Mouse (Mus musculus) urinary bladder, postnatal 10 days (tissue): Measurements from ENCODE around the gene Neurog1.

Experiments
- DNase-seq: peaks from one replicate; pipeline ENCODE4 v3.0.0; 2022; ENCODE audit warnings: low spot score

Gene Neurog1

DNA sequence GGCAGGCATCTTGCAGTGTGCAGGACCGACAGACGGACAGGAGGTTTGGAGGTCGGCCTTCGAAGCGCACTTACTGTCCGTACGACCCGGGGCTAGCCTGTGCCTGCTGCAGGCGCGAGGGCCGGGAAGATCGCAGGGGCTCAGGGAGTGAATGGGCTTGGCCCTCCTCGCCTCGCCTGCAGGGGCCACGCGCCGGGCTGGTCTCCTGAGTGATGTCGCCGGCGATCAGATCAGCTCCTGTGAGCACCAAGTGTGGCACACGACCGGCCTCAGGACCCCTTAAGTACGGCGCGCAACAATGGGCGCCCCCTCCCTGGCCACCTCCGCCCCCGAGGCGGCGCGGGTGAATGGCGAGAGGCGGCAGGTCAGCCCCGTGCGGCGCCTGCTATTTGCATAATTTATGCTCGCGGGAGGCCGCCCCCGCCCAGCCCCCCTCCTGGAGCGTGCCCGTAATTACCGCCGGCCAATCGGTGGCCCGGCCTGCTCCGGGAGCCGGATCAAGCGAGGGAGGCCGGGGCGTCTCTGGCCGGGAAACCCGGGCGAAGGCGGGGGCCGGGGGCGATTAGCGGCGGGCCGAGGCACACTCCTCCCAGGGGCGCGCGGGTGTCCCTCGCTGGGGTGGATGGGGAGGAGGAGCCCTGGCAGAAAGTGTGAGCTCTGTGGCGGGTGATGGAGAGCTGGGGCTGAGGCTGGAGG lies at the start of gene Neurog1:
Gene Neurog1, minus strand, starts transcription at position 240 of the 696 bp plus-strand sequence.
- DNase-seq, result no peak

- DNase-seq, result no peak
Measured at GRCm38 (mm10) chr13:56299336-56299735, 47.4 kb upstream of the Neurog1 start.

DNA sequence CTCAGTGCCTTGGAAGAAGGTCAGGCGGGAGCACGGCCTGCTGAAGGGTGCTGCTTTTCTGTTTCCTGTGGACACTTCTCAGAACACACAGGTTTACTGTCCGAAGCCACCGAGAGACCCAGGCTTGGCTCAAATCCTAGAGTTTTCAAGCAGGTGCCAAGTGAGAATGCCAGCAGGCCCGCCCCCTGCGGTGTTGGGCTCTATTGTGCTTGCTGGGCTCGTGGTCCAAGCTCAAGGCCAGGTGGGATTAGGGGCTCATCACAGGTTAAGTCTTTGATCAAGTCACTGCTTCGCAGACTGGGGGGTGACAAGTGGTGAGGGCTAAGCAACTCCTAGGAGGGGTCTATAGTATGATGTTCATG lies 44.7 kb upstream of the Neurog1 start:
- no peak for DNase-seq

DNA sequence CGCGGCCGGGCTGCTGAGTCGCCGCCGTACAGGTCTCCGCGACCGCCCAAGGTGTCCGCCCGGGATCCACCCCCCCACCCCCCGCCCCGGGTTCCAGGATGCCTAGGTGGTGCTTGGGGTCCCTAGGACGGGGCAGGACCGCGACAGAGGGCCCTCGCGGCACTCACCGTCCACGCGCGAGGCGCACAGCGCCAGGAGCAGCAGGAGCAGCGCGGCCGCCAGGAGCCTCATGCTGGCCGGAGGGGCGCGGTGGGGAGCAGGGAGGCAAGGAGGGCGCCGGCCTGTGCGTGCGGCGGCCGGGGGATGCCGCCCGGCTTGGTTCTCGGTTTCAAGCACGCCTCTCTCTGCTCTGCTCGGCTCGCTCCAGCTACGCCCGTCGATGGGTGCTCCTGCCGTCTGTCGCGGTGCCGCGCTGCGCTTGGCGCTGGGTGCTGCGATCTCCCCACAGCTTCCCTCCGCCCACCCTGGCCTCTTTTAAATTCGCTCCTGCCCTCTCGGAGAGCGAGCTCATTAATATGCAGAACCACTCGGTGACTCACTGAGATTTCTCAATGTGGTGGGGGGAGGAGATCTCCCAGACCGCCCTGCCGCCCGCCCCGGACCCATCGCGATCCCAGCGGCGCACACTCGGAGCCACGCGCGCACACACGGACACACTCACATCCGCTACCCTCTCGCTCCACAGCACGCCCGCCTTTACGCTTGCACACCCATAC lies 44.1 kb upstream of the Neurog1 start, which contains the start of gene Cxcl14:
Gene Cxcl14, minus strand, starts transcription at position 609 of the 716 bp plus-strand sequence.
- no peak for DNase-seq

DNA sequence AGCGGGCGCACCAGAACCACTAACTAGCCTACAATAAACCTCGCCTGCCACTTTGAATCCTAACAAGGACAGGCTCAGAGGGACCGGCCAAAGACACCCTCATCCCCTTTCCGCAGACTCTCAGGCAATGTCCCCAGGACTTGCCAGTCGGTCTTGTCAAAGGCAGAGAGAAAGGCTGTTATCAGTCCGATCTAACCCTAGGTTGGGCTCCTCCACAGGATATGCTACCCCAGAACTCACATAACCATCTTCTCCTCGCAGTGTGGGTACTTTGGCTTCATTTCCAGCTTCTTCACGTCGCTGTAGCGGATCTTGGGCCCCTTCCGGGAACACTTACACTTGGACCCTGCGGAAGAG lies 43.6 kb upstream of the Neurog1 start:
- DNase-seq, result no peak

- DNase-seq, result no peak
Measured at GRCm38 (mm10) chr13:56294908-56295307, 42.9 kb upstream of the Neurog1 start.

GRCm38 (mm10) chr13:56289998-56290397 lies 38.0 kb upstream of the Neurog1 start:
- no peak for DNase-seq

GRCm38 (mm10) chr13:56289261-56289660 lies 37.3 kb upstream of the Neurog1 start:
- no peak for DNase-seq

- no peak for DNase-seq
Measured at GRCm38 (mm10) chr13:56288601-56289000, 36.6 kb upstream of the Neurog1 start.

GRCm38 (mm10) chr13:56287091-56287490 lies 35.1 kb upstream of the Neurog1 start:
- no peak for DNase-seq

- DNase-seq, result no peak
Measured at GRCm38 (mm10) chr13:56283321-56283720, 31.4 kb upstream of the Neurog1 start.

DNA sequence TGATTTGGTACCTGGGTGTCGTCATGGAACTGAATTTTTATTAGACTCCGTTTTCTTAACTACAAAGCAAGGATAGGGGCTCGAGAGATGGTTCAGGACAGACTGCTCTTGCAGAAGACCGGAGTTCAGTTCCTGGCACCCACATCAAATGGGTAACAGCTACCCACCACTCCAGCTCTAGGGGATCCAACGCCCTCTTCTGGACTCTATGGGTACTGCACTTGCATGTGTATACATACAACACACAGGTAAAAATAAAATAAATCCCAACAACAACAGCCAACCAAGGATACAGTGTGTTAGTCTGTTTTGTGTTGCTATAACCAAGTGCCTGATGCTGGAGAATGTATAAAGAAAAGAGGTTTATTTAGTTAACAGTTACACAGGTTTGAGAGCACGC lies 28.4 kb upstream of the Neurog1 start:
- no peak for DNase-seq

GRCm38 (mm10) chr13:56279439-56279838 lies 27.5 kb upstream of the Neurog1 start:
- peak; percentile 67 for DNase-seq

- no peak for DNase-seq
Measured at GRCm38 (mm10) chr13:56275171-56275570, 23.2 kb upstream of the Neurog1 start.

GRCm38 (mm10) chr13:56270124-56270523 lies 18.2 kb upstream of the Neurog1 start:
- no peak for DNase-seq

- no peak for DNase-seq
Measured at GRCm38 (mm10) chr13:56267396-56267795, 15.4 kb upstream of the Neurog1 start.

- no peak for DNase-seq
Measured at GRCm38 (mm10) chr13:56266435-56266834, 14.5 kb upstream of the Neurog1 start.

DNA sequence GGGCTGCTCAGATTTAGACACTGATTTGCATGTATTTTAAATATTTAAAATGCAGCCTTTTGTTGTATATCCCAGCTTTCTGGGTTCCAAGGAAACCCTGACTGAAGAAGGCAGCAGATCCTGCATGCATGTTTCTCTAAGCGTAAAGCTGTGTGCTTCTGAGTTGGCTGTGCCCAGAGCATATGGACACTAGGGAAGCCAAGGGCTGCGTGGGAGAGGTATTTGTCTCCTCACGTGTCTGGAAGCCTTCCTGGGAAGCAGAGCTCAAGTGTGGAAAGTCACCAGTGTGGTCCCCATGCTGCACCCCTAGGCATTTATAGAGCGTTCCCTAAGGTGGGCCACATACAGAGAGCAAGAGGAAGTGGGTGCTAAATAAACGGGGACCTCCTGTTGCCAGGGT lies 13.7 kb upstream of the Neurog1 start:
- no peak for DNase-seq

GRCm38 (mm10) chr13:56262269-56262668 lies 10.3 kb upstream of the Neurog1 start:
- no peak for DNase-seq

DNA sequence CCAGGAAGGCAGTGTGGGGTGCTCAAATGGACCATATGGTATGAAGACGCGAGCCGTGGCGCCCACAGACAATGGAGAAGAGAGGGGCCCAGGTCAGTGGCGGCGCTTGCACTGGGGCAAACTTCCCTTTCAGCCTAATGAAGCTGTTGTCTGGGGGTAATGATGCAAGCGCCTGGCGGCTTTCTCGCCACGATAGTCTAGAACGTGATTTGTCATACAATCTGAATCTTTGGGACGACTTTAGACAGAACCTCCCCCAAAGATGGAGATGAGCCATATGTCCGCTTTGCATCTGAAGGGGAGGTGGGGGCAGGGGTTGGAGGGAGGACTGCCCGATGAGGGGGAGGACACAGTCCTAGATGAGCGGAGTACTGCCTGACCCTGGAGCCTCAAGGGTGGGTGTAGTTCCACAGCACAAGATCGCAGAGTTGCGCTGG lies 8.4 kb upstream of the Neurog1 start:
- no peak for DNase-seq

DNA sequence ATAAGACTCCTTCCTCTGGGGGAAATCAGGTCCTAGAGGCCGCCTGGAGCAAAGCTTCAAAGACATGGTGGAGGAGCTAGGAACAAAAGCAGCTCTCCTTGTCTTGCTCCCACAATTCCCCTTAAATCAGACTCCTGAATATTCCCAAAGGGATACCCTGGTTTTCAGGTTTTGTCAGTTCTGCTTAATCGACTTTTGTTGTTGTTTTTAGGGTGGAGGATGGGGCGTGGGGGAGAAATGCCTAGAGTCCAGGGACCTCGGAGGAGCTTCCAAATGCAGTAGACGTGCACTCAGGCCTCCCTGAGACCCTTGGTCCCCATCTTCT lies 7.9 kb upstream of the Neurog1 start:
- no peak for DNase-seq

DNA sequence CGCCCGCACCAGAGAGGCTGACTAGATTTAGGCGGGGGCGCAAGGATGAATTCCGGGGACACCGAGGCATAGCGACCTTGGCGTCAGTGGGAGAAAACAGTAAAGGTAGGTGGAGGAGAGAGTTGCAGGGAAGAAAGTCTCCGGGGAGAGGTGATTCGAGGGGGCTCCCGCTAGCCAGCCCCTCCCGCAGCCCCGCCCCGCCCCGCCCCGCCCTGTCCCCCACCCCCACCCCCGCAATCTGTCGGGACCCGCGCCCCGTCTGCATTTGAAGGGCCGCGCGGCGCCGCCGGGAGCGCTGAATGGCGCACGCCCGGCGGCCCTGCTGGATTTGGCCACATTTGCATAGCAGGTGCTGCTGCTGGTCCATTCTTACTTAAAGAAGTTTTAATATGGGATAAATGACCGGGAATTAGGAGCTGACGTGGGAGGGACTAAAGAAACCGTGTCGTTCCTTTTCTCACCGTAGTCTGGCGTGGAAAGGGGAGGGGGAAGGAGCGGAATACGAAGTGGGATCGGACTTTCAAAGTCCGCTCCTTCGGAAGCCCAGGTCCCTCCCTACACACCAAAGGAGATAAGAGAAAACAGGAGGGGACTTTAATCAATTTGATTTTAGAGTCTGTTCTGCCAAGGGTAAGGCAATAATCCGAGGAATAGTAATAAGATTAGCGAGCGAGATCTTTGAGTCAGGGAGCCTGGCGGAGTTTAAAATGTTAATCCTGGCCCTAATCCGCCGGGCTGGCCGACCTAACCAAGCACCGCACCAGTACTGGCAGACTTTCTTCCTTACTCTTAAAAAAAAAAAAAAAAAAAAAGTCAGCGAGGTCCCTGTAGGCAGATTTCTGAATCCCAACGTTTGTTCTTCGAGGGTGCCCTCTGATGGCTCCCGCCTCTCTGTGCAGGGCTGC lies 7.3 kb upstream of the Neurog1 start:
- no peak for DNase-seq
